Mouse (Mus musculus): ENCODE measurements around the gene BC030867. TPM values are rescaled to one million over a fixed set of nuclear protein-coding genes. Genes with fewer than 3 reads are reported as not detected.

Gene BC030867
- polyA plus RNA-seq, 1 experiment from 2014 or later: 17.9 TPM

DNA sequence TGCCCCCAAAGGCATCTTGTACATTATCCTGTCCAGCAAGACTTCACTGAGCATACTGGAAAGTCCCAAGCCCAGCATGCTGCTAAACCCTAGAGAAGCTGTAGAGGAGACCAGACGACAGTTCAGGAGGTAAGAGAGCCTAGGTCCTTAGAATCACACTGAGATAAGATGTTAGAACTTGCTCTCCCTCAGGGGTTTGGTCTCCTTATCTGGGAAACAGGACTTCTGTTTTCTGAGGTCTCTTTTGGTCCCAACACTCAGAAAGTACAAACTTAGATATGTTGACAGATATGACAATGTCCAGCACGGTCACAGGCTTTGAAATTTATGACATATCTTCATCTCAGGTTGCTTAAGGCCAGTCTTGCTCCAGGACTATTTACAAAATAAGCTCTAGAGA is 12.7 kb upstream of the BC030867 start:
- Histone ChIP-seq H3K9me3 (ENCODE audit: control insufficient read depth, low read length) (no peaks in the 10 kb centered on the region), H3K36me3 (ENCODE audit: control insufficient read depth, insufficient read depth, low read length) (no peaks in the 10 kb centered on the region), H3K4me1 (ENCODE audit: control insufficient read depth, insufficient read depth, low read length) (no peaks in the 10 kb centered on the region), H3K9ac (ENCODE audit: low read length) (no peak overlapping the region), H3K4me3 (ENCODE audit: low read depth, low read length) (no peak overlapping the region), H3K27ac (ENCODE audit: low read depth, low read length) (no peak overlapping the region), H3K27me3 (ENCODE audit: control insufficient read depth, insufficient read depth, low read length) (no peaks in the 10 kb centered on the region), H3K4me2 (ENCODE audit: low read depth) (no peak overlapping the region)
- ATAC-seq (ENCODE audit: insufficient read depth, low FRiP score, low TSS enrichment) (no peak), DNase-seq (ENCODE audit: low spot score) (no peak)
- 69% methylated on average over 2 of the region's 2 CpGs for WGBS

DNA sequence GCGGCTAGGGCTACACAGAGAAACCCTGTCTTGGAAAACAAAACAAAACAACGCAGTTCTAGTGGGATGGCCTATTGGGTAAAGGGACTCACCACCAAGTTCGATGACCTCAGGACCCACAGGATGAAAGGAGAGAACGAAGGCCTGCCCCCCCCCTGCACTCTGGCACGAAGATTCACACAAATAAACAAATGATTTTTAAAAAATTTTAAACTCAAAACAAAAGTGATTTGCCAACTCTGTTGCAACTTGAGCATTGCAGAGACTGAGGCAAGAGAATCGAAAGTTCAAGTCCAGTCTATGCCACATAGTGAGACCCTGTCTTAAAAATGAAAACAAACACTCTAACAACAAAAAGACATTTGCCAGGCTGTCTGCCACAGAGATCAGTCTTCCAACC is 8.0 kb upstream of the BC030867 start:
- H3K4me2 ChIP-seq (ENCODE audit: low read depth): no peak overlapping the region
- no peak overlapping the region for H3K9ac ChIP-seq (ENCODE audit: low read length)
- DNase-seq (ENCODE audit: low spot score): no peak
- peaks cover 8% of the 10 kb centered on the region; the same call in 1 of the 2 replicates for H3K4me1 ChIP-seq (ENCODE audit: control insufficient read depth, insufficient read depth, low read length)
- WGBS: 92% methylated on average over 6 of the region's 6 CpGs
- no peak overlapping the region for H3K27ac ChIP-seq (ENCODE audit: low read depth, low read length)
- no peak for ATAC-seq (ENCODE audit: insufficient read depth, low FRiP score, low TSS enrichment)
- no peaks in the 10 kb centered on the region for H3K27me3 ChIP-seq (ENCODE audit: control insufficient read depth, insufficient read depth, low read length)
- no peaks in the 10 kb centered on the region for H3K36me3 ChIP-seq (ENCODE audit: control insufficient read depth, insufficient read depth, low read length)
- H3K4me3 ChIP-seq (ENCODE audit: low read depth, low read length): no peak overlapping the region
- H3K9me3 ChIP-seq (ENCODE audit: control insufficient read depth, low read length): no peaks in the 10 kb centered on the region

DNA sequence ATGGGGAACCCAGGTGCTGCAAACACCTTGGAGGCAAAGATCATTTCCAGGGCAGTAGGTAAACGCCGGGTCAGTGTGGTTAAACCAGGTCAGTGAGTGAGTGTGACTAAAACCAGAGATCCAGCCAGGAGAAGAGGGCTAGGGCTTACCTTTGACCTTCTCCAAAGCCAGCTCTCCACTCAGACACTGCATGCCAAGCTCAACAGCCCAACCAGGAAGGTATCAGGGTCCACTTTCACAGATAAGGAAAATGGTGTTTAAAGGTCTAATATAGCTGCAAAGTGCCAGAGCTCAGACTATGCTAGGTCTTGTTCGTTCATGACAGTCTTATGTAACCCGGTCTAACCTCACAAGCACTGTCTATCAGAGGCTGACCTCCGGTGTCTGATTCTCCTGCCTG is 7.4 kb upstream of the BC030867 start:
- no peak overlapping the region for H3K4me3 ChIP-seq (ENCODE audit: low read depth, low read length)
- H3K9me3 ChIP-seq (ENCODE audit: control insufficient read depth, low read length): no peaks in the 10 kb centered on the region
- peaks cover 8% of the 10 kb centered on the region; the same call in 1 of the 2 replicates for H3K4me1 ChIP-seq (ENCODE audit: control insufficient read depth, insufficient read depth, low read length)
- no peak overlapping the region for H3K27ac ChIP-seq (ENCODE audit: low read depth, low read length)
- no peak for ATAC-seq (ENCODE audit: insufficient read depth, low FRiP score, low TSS enrichment)
- 91% methylated on average over 5 of the region's 5 CpGs for WGBS
- H3K4me2 ChIP-seq (ENCODE audit: low read depth): no peak overlapping the region
- H3K9ac ChIP-seq (ENCODE audit: low read length): no peak overlapping the region
- no peaks in the 10 kb centered on the region for H3K27me3 ChIP-seq (ENCODE audit: control insufficient read depth, insufficient read depth, low read length)
- no peak for DNase-seq (ENCODE audit: low spot score)
- no peaks in the 10 kb centered on the region for H3K36me3 ChIP-seq (ENCODE audit: control insufficient read depth, insufficient read depth, low read length)

DNA sequence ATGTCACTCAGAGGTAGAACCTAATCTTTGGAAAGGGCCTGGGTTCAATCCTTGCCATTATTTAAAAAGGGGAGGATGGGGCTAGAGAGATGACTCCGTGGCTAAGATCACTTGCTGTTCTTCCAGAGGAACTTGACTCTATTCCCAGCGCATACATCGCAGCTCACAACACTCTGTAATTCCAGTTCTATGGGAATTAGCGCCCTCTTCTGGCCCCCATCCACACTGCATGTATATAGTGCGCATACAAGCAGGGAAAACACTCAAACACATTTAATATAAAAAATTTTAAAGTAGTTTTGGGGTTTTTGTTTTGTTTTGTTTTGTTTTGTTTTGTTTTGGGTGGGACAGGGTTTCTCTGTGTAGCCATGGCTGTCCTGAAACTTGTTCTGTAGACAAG is 6.8 kb upstream of the BC030867 start:
- no peaks in the 10 kb centered on the region for H3K27me3 ChIP-seq (ENCODE audit: control insufficient read depth, insufficient read depth, low read length)
- no peak overlapping the region for H3K27ac ChIP-seq (ENCODE audit: low read depth, low read length)
- no peaks in the 10 kb centered on the region for H3K36me3 ChIP-seq (ENCODE audit: control insufficient read depth, insufficient read depth, low read length)
- no peak for DNase-seq (ENCODE audit: low spot score)
- H3K9me3 ChIP-seq (ENCODE audit: control insufficient read depth, low read length): no peaks in the 10 kb centered on the region
- H3K4me3 ChIP-seq (ENCODE audit: low read depth, low read length): no peak overlapping the region
- no peak for ATAC-seq (ENCODE audit: insufficient read depth, low FRiP score, low TSS enrichment)
- WGBS: 51% methylated on average over 5 of the region's 5 CpGs
- H3K4me1 ChIP-seq (ENCODE audit: control insufficient read depth, insufficient read depth, low read length): peaks cover 8% of the 10 kb centered on the region; the same call in 1 of the 2 replicates
- no peak overlapping the region for H3K9ac ChIP-seq (ENCODE audit: low read length)
- H3K4me2 ChIP-seq (ENCODE audit: low read depth): no peak overlapping the region

DNA sequence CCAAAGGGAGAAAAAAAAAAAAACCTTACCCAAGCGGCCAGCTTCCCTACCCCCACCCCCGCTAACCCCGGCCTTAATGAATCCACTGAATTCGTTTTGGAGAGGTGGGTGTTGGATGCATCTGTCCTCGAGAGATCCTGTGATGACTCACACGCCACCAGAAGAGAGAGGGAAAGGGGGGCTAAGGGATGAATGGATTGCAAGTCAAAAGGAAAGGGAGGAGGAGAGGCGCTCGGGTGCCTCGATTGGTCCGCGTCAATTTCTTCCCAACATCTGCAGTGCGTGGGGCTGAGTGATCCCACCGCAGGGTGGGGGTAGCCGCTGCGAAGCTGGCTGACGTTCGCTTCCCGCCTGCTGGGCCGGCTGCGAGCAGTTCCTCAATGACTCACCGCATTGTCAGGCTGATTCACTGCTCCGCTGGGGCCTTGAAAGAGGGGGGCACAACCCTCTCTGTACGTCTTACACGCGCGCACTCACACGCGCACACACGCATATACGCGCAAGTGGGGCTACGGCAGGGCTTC is 3.7 kb upstream of the BC030867 start:
- H3K4me3 ChIP-seq (ENCODE audit: low read depth, low read length): peak overlapping the region; percentile 27
- WGBS: under 1% methylated on average over 32 of the region's 32 CpGs
- H3K9me3 ChIP-seq (ENCODE audit: control insufficient read depth, low read length): no peaks in the 10 kb centered on the region
- ATAC-seq (ENCODE audit: insufficient read depth, low FRiP score, low TSS enrichment): 0 out of 2 replicates have a peak, but pooled peaks have one; percentile 45
- peak overlapping the region; percentile 65 for H3K4me2 ChIP-seq (ENCODE audit: low read depth)
- H3K27ac ChIP-seq (ENCODE audit: low read depth, low read length): peak overlapping the region; percentile 64
- no peaks in the 10 kb centered on the region for H3K27me3 ChIP-seq (ENCODE audit: control insufficient read depth, insufficient read depth, low read length)
- peaks cover 11% of the 10 kb centered on the region; the same call in 1 of the 2 replicates for H3K4me1 ChIP-seq (ENCODE audit: control insufficient read depth, insufficient read depth, low read length)
- no peaks in the 10 kb centered on the region for H3K36me3 ChIP-seq (ENCODE audit: control insufficient read depth, insufficient read depth, low read length)
- DNase-seq (ENCODE audit: low spot score): peak; percentile 77
- H3K9ac ChIP-seq (ENCODE audit: low read length): peak overlapping the region; percentile 58

DNA sequence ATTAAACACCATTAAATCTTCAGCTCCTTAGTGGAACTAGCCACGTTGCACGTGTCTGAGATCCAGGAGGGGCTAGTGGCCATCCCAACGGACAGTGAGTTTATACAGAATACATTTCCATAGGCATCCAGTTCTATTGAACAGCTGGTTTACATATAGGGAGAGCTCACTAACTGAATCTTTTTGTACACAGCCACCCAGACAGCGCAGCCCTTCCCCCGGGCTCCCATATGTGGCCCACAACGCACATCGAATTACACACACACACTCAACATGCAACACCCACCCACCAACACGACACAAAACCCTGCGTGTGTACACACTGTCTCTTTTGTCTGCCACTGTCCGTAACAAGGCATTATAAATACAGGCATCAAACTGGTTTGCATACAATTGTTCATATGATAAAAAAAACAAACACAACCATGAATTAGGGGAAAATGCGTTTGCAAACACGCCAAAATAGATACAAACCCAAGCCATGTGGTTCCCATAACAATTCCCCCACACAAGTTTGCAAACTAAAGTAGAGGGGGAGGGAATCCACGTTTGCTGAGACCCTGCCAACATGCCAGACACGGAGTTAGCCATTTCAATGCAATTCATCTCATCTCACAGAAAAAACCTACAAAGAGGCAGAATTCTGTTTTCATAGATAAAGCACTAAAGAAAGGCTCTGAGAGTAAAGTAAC is 3.0 kb upstream of the BC030867 start:
- DNase-seq (ENCODE audit: low spot score): no peak
- no peak for ATAC-seq (ENCODE audit: insufficient read depth, low FRiP score, low TSS enrichment)
- H3K9me3 ChIP-seq (ENCODE audit: control insufficient read depth, low read length): no peaks in the 10 kb centered on the region
- H3K36me3 ChIP-seq (ENCODE audit: control insufficient read depth, insufficient read depth, low read length): no peaks in the 10 kb centered on the region; the same call in 1 of the 2 replicates
- peak overlapping the region; percentile 58 for H3K9ac ChIP-seq (ENCODE audit: low read length)
- no peak overlapping the region for H3K4me3 ChIP-seq (ENCODE audit: low read depth, low read length)
- peak overlapping the region; percentile 65 for H3K4me2 ChIP-seq (ENCODE audit: low read depth)
- H3K27me3 ChIP-seq (ENCODE audit: control insufficient read depth, insufficient read depth, low read length): no peaks in the 10 kb centered on the region
- WGBS: 58% methylated on average over 14 of the region's 14 CpGs
- H3K4me1 ChIP-seq (ENCODE audit: control insufficient read depth, insufficient read depth, low read length): peaks cover 11% of the 10 kb centered on the region; the same call in 1 of the 2 replicates
- no peak overlapping the region for H3K27ac ChIP-seq (ENCODE audit: low read depth, low read length)

DNA sequence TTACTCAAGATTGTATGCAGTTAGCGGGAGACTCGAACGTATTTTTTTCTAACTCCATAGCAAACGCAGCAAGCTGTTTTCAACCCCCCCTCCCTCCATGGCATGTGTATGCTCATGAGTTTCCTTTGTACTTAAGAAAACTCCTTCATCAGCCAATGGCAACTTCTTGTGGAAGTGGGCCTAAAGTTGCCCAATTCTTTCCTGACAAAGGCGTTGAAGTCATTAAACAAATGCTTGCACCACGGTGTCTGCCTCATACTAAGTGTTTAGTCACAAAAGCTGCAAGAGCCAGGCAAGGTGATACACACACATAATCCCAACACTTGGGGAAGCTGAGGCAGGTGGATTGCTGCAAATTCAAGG is 2.4 kb upstream of the BC030867 start:
- no peaks in the 10 kb centered on the region; the same call in 1 of the 2 replicates for H3K36me3 ChIP-seq (ENCODE audit: control insufficient read depth, insufficient read depth, low read length)
- no peak overlapping the region for H3K4me2 ChIP-seq (ENCODE audit: low read depth)
- DNase-seq (ENCODE audit: low spot score) (no peak), ATAC-seq (ENCODE audit: insufficient read depth, low FRiP score, low TSS enrichment) (no peak)
- H3K4me1 ChIP-seq (ENCODE audit: control insufficient read depth, insufficient read depth, low read length): peaks cover 11% of the 10 kb centered on the region; the same call in 1 of the 2 replicates
- 88% methylated on average over 6 of the region's 6 CpGs for WGBS
- no peaks in the 10 kb centered on the region for H3K27me3 ChIP-seq (ENCODE audit: control insufficient read depth, insufficient read depth, low read length)
- H3K4me3 ChIP-seq (ENCODE audit: low read depth, low read length): no peak overlapping the region; the same call in 1 of the 2 replicates
- no peaks in the 10 kb centered on the region for H3K9me3 ChIP-seq (ENCODE audit: control insufficient read depth, low read length)
- H3K27ac ChIP-seq (ENCODE audit: low read depth, low read length): no peak overlapping the region
- no peak overlapping the region for H3K9ac ChIP-seq (ENCODE audit: low read length)

DNA sequence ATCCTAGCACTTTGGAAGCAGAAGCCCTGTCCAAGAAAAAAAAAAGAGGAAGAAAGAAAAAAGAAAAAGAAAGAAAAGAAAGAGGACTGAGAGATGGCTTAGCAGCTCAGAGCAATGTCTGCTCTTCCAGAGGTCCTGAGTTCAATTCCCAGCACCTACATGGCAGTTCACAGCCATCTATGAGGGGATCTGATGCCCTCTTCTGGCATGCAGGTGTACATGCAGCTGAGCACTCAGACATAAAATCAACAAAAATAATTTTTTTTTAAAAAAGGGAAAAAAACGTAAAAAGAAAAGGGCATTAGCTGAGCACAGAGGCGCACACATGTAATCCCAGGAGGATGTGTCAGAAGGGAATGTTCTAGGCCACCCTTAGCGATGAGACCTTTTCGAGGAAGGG is 1.8 kb upstream of the BC030867 start:
- Histone ChIP-seq H3K4me2 (ENCODE audit: low read depth) (no peak overlapping the region), H3K27ac (ENCODE audit: low read depth, low read length) (no peak overlapping the region), H3K36me3 (ENCODE audit: control insufficient read depth, insufficient read depth, low read length) (no peaks in the 10 kb centered on the region; the same call in 1 of the 2 replicates), H3K9ac (ENCODE audit: low read length) (no peak overlapping the region), H3K4me3 (ENCODE audit: low read depth, low read length) (no peak overlapping the region), H3K4me1 (ENCODE audit: control insufficient read depth, insufficient read depth, low read length) (peaks cover 11% of the 10 kb centered on the region; the same call in 1 of the 2 replicates), H3K27me3 (ENCODE audit: control insufficient read depth, insufficient read depth, low read length) (no peaks in the 10 kb centered on the region), H3K9me3 (ENCODE audit: control insufficient read depth, low read length) (no peaks in the 10 kb centered on the region)
- no peak for DNase-seq (ENCODE audit: low spot score)
- ATAC-seq (ENCODE audit: insufficient read depth, low FRiP score, low TSS enrichment): no peak
- WGBS: 87% methylated on average over 4 of the region's 4 CpGs

All from neural tube, embryonic 11.5 days (tissue).